Mouse (Mus musculus): ENCODE results near the gene Napb. TPM values are rescaled to one million over a fixed set of nuclear protein-coding genes. Genes with fewer than 3 reads are reported as not detected.

Gene Napb
- polyA plus RNA-seq, 1 experiment from 2014 or later, result 96.5 TPM

Other genes starting within 250 kb of the Napb start
- gene Nxt1, start 59.9 kb downstream of the Napb start, polyA plus RNA-seq (2015; fragmentation: Nextera tagmentation; extraction: Ambion mirVana), result 40.9 and 42.0 TPM in 2 replicates
- gene Gzf1, start 51.4 kb downstream of the Napb start, polyA plus RNA-seq (2015; fragmentation: Nextera tagmentation; extraction: Ambion mirVana), result 15.0 and 17.0 TPM in 2 replicates
- not detected in 2 replicates for gene Cstl1, start 17.9 kb upstream of the Napb start, polyA plus RNA-seq (2015; fragmentation: Nextera tagmentation; extraction: Ambion mirVana)
- not detected in 2 replicates for gene Cst11, start 39.0 kb upstream of the Napb start, polyA plus RNA-seq (2015; fragmentation: Nextera tagmentation; extraction: Ambion mirVana)
- gene 8030411F24Rik, start 49.5 kb upstream of the Napb start, polyA plus RNA-seq (2015; fragmentation: Nextera tagmentation; extraction: Ambion mirVana), result not detected in 2 replicates
- gene Cst12, start 56.9 kb upstream of the Napb start, polyA plus RNA-seq (2015; fragmentation: Nextera tagmentation; extraction: Ambion mirVana), result not detected in 2 replicates
- not detected in 2 replicates for gene Cst8, start 66.3 kb upstream of the Napb start, polyA plus RNA-seq (2015; fragmentation: Nextera tagmentation; extraction: Ambion mirVana)
- gene Cst13, start 87.6 kb upstream of the Napb start, polyA plus RNA-seq (2015; fragmentation: Nextera tagmentation; extraction: Ambion mirVana), result not detected in 2 replicates
- gene Cst9, start 102.7 kb upstream of the Napb start, polyA plus RNA-seq (2015; fragmentation: Nextera tagmentation; extraction: Ambion mirVana), result not detected in 2 replicates
- gene 9230104L09Rik, start 132.6 kb upstream of the Napb start, polyA plus RNA-seq (2015; fragmentation: Nextera tagmentation; extraction: Ambion mirVana), result not detected in 2 replicates
- gene Cst3, start 143.2 kb upstream of the Napb start, polyA plus RNA-seq (2015; fragmentation: Nextera tagmentation; extraction: Ambion mirVana), result 757 and 946 TPM in 2 replicates

Measured in hindbrain, embryonic 16.5 days (tissue).